Mouse (Mus musculus): ENCODE measurements around the gene Agpat3. TPM values are rescaled to one million over a fixed set of nuclear protein-coding genes. Genes with fewer than 3 reads are reported as not detected.

Agpat3 gene
- total and polyA plus RNA-seq, 2 experiments: 132 to 351 TPM

DNA sequence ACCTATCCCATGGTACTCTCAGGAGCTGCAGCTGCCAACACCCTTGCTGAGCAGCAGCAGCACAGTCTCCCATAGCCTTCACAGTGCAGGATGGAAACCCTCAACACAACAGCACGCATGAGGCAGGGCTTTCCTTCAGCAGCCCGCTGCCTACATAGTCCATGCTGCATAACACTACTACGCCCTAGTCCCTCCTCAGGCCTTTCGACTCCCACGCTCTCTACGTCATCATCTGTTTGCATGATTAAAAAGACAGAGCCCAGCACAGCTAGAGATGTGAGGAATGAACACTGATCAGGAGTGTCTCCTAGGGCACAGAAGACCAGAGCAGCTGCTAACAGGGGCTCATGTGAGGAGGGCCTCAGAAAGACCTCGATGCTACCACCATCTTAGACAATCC, 131.0 kb downstream of the Agpat3 start:
- no peak overlapping the region for H3K9ac ChIP-seq (ENCODE audit: low read depth, low read length)
- TF ChIP-seq CTCF (IDR thresholded peaks at IDR 0.05; ENCODE audit: low read depth, low read length): no peak
- TF ChIP-seq POLR2A (IDR thresholded peaks at IDR 0.05; ENCODE audit: extremely low read depth, insufficient read depth, low read length): no peak
- H3K79me2 ChIP-seq (ENCODE audit: control insufficient read depth, insufficient read depth, low read length): no peaks in the 10 kb centered on the region
- no peaks in the 10 kb centered on the region for H3K27me3 ChIP-seq (ENCODE audit: control insufficient read depth, insufficient read depth, low read length)
- H3K4me1 ChIP-seq (ENCODE audit: control insufficient read depth, insufficient read depth, low read length): no peaks in the 10 kb centered on the region
- no peak for DNase-seq (ENCODE audit: extremely low read depth, low read depth, low spot score)
- H3K27ac ChIP-seq (replicated peaks; ENCODE audit: insufficient read depth, low read depth, low read length): no peak overlapping the region
- H3K36me3 ChIP-seq (ENCODE audit: control insufficient read depth, insufficient read depth, low read length): peaks cover 15% of the 10 kb centered on the region; the same call in 1 of the 2 replicates
- H3K4me3 ChIP-seq (ENCODE audit: insufficient read depth, low read depth, low read length): no peak overlapping the region
- WGBS: 94% methylated on average over 7 of the region's 7 CpGs

DNA sequence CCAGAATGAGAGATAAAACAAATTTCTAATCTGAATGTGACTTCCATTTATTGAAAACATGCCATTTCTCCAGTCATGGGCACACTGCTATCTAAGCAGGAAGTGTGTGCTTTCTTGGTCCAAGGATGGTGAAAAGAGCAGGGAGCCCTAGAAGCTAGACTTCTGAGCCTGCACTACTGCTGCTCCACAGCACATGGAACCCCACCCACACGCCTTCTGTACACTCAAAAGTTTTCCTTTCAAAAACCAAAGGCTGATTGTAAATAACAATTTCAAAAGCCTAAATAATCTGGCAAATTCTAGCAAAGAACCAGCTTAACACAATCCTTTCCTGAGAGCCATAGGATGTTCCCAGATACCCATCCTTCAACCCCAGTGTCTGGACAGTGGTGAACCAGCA, 132.8 kb downstream of the Agpat3 start:
- no peak for DNase-seq (ENCODE audit: extremely low read depth, low read depth, low spot score)
- H3K27ac ChIP-seq (replicated peaks; ENCODE audit: insufficient read depth, low read depth, low read length): no peak overlapping the region

More for the DNA sequence above, 132.8 kb downstream of the Agpat3 start:
- TF ChIP-seq POLR2A (IDR thresholded peaks at IDR 0.05; ENCODE audit: extremely low read depth, insufficient read depth, low read length) (no peak), CTCF (IDR thresholded peaks at IDR 0.05; ENCODE audit: low read depth, low read length) (no peak)
- Histone ChIP-seq H3K9ac (ENCODE audit: low read depth, low read length) (no peak overlapping the region), H3K4me1 (ENCODE audit: control insufficient read depth, insufficient read depth, low read length) (0 out of 2 replicates have a peak, but pooled peaks cover 3% of the 10 kb centered on the region), H3K79me2 (ENCODE audit: control insufficient read depth, insufficient read depth, low read length) (no peaks in the 10 kb centered on the region), H3K36me3 (ENCODE audit: control insufficient read depth, insufficient read depth, low read length) (peaks cover 15% of the 10 kb centered on the region; the same call in 1 of the 2 replicates), H3K4me3 (ENCODE audit: insufficient read depth, low read depth, low read length) (no peak overlapping the region), H3K27me3 (ENCODE audit: control insufficient read depth, insufficient read depth, low read length) (no peaks in the 10 kb centered on the region)
- WGBS: 90% methylated on average over 1 of the region's 1 CpGs

Other genes with a start within 250 kb of the Agpat3 start
- 143 and 150 TPM in 2 replicates for gene D10Jhu81e, start 182.7 kb downstream of the Agpat3 start, total RNA-seq (2014; rRNA removed)
- gene D10Jhu81e, start 182.7 kb downstream of the Agpat3 start, polyA plus RNA-seq (2012; rRNA removed): 267 and 274 TPM in 2 replicates
- gene Pwp2, start 167.3 kb downstream of the Agpat3 start, total RNA-seq (2014; rRNA removed): 5.3 and 7.5 TPM in 2 replicates
- 7.8 and 9.3 TPM in 2 replicates for gene Pwp2, start 167.3 kb downstream of the Agpat3 start, polyA plus RNA-seq (2012; rRNA removed)
- gene Trappc10, start 107.8 kb downstream of the Agpat3 start, total RNA-seq (2014; rRNA removed): 10.3 and 11.1 TPM in 2 replicates
- gene Trappc10, start 107.8 kb downstream of the Agpat3 start, polyA plus RNA-seq (2012; rRNA removed): 16.5 and 19.8 TPM in 2 replicates
- 39.8 and 41.9 TPM in 2 replicates for gene Rrp1, start 60.6 kb upstream of the Agpat3 start, total RNA-seq (2014; rRNA removed)
- 30.7 and 37.6 TPM in 2 replicates for gene Rrp1, start 60.6 kb upstream of the Agpat3 start, polyA plus RNA-seq (2012; rRNA removed)
- 52.0 and 60.8 TPM in 2 replicates for gene Cstb, start 73.2 kb upstream of the Agpat3 start, total RNA-seq (2014; rRNA removed)
- gene Cstb, start 73.2 kb upstream of the Agpat3 start, polyA plus RNA-seq (2012; rRNA removed): 41.4 and 47.5 TPM in 2 replicates
- 19.9 TPM in 2 replicates for gene Pdxk, start 112.5 kb upstream of the Agpat3 start, total RNA-seq (2014; rRNA removed)
- 29.2 and 29.5 TPM in 2 replicates for gene Pdxk, start 112.5 kb upstream of the Agpat3 start, polyA plus RNA-seq (2012; rRNA removed)
- not detected in 2 replicates for gene Olfr1358, start 164.9 kb upstream of the Agpat3 start, total RNA-seq (2014; rRNA removed)
- not detected in 2 replicates for gene Olfr1358, start 164.9 kb upstream of the Agpat3 start, polyA plus RNA-seq (2012; rRNA removed)
- gene Ilvbl, start 221.9 kb upstream of the Agpat3 start, total RNA-seq (2014; rRNA removed): 27.2 and 28.4 TPM in 2 replicates
- gene Ilvbl, start 221.9 kb upstream of the Agpat3 start, polyA plus RNA-seq (2012; rRNA removed): 44.3 and 47.1 TPM in 2 replicates
- gene Syde1, start 239.5 kb upstream of the Agpat3 start, total RNA-seq (2014; rRNA removed): 0.74 and 0.94 TPM in 2 replicates
- 2.5 and 3.4 TPM in 2 replicates for gene Syde1, start 239.5 kb upstream of the Agpat3 start, polyA plus RNA-seq (2012; rRNA removed)